In the genomic region with DNA sequence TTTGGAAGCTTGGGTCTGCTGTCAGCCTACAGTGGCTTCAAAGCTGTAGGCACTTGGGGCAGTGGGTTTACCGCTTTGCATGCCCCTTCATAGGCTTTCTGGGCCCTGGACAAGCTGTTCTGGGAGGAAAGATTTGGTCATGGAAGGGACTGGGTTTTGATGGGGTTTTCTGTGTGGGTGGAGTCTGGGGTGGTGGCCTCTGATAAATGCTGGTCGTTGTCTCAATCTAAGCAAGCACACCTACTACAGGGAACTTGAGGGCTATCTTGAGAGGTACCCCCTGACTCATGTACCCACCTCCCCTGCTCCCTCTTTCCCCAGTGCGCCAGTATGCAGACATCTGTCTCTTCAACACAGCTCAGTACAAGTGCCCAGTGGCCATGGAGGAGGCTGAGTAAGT, we compare ENCODE assay signal across 18 mouse cellular contexts. TPM values are rescaled to one million over a fixed set of nuclear protein-coding genes. Genes with fewer than 3 reads are reported as not detected.
A peak's percentile ranks its signal among the peaks of the same experiment; 100 is the strongest.
DNase-seq lines count a peak whose midpoint lies in the region; ATAC-seq and TF ChIP-seq lines count a peak whose summit lies in the region.
"Had no signal": no experiment of that assay in that cellular context is flagged by ENCODE, and none has a peak within 500 bp of the region (broad histone marks: within the 10 kb centered on the region; RNA-seq: fewer than 3 reads in every experiment).

No protein-coding gene starts in this region.

- no peak overlapping the region for H3K9ac ChIP-seq in MEL (ENCODE audit: control insufficient read depth, low read depth, low read length, poor library complexity, severe bottlenecking)
- peak overlapping the region; percentile 91 for H3K9ac ChIP-seq in liver, embryonic 15.5 days
- H3K9ac ChIP-seq: forebrain, postnatal 0 days; limb, embryonic 13.5 days; lung, embryonic 15.5 days; midbrain, embryonic 12.5 days; neural tube, embryonic 12.5 days had no signal

- peak; percentile 61 to 76; a peak in 3 of 4 replicates for TF ChIP-seq EP300 in MEL (IDR thresholded peaks at IDR 0.05; ENCODE audit: low read depth in 1 of 2, low read length in 2 of 2)

- TF ChIP-seq POLR2A in MEL (IDR thresholded peaks at IDR 0.05; ENCODE audit: control insufficient read depth in 1 of 2, insufficient read depth in 1 of 2, low read depth in 1 of 2, low read length in 2 of 2, poor library complexity in 1 of 2), result no peak

- H3K36me3 ChIP-seq in G1E (replicated peaks), result peaks cover 90% of the 10 kb centered on the region
- H3K36me3 ChIP-seq in MEL (ENCODE audit: control insufficient read depth in 1 of 2, insufficient read depth in 2 of 2, low read length in 2 of 2), result peaks cover 0 to 44% of the 10 kb centered on the region in 2 experiments; a peak in 2 of 4 replicates
- H3K36me3 ChIP-seq in erythroblast, embryonic 14.5 days (ENCODE audit: control insufficient read depth), result peaks cover 94% of the 10 kb centered on the region
- H3K36me3 ChIP-seq in liver, embryonic 15.5 days (replicated peaks), result peaks cover 63% of the 10 kb centered on the region

- H3K4me2 ChIP-seq in liver, embryonic 15.5 days, result peak overlapping the region; percentile 76
- H3K4me2 ChIP-seq: limb, embryonic 13.5 days; lung, embryonic 15.5 days; midbrain, embryonic 12.5 days; neural tube, embryonic 12.5 days had no signal

- peaks cover 82% of the 10 kb centered on the region for H3K4me1 ChIP-seq in G1E (ENCODE audit: insufficient read depth, low read depth, low read length)
- peaks cover 32 to 52% of the 10 kb centered on the region in 2 experiments for H3K4me1 ChIP-seq in MEL (ENCODE audit: control insufficient read depth in 1 of 2, insufficient read depth in 2 of 2, low read length in 2 of 2)
- H3K4me1 ChIP-seq in erythroblast, embryonic 14.5 days (ENCODE audit: control insufficient read depth), result peaks cover 69% of the 10 kb centered on the region
- peaks cover 64% of the 10 kb centered on the region for H3K4me1 ChIP-seq in liver, embryonic 15.5 days (replicated peaks)
- H3K4me1 ChIP-seq: limb, embryonic 13.5 days; neural tube, embryonic 12.5 days had no signal

- TF ChIP-seq RAD21 in MEL (IDR thresholded peaks at IDR 0.05; ENCODE audit: low read depth, low read length), result no peak

- peak; percentile 30 for DNase-seq in G1E (ENCODE audit: low spot score)
- DNase-seq in MEL (ENCODE audit: low read depth, low spot score), result peak; percentile 34
- no peak for DNase-seq in embryo, embryonic 9.5 days (ENCODE audit: extremely low spot score)
- no peak for DNase-seq in lung, postnatal 36 days
- no peak for DNase-seq in layer of hippocampus, postnatal 36 days
- DNase-seq: adrenal gland, postnatal 14 days; cerebellum, adult 2 months; cerebellum, postnatal 36 days; forebrain, postnatal 0 days; heart, adult 18-20 months; kidney, adult 11 months had no signal

- TF ChIP-seq CTCF in G1E (IDR thresholded peaks at IDR 0.05; ENCODE audit: low read depth, low read length), result no peak
- TF ChIP-seq CTCF in MEL (IDR thresholded peaks at IDR 0.05 in 2 of 3, conservative IDR thresholded peaks at IDR 0.05 in 1 of 3; ENCODE audit: control insufficient read depth in 1 of 3, insufficient read depth in 1 of 3, low read depth in 2 of 3, low read length in 3 of 3, poor library complexity in 1 of 3, severe bottlenecking in 1 of 3), result no peak

- ATAC-seq in G1E (ENCODE audit: extremely low read depth, insufficient number of reproducible peaks, low FRiP score, poor library complexity, severe bottlenecking), result no peak
- peak; percentile 55 for ATAC-seq in liver, embryonic 15.5 days (ENCODE audit: insufficient read depth)
- ATAC-seq: activated CD4-positive, CD25-positive, alpha-beta regulatory T cell, adult 4 months; forebrain, postnatal 0 days had no signal

- H3K27me3 ChIP-seq in G1E (ENCODE audit: insufficient read depth, low read length) (no peaks in the 10 kb centered on the region), MEL (ENCODE audit: control insufficient read depth in 1 of 2, insufficient read depth in 2 of 2, low read length in 2 of 2) (no peaks in the 10 kb centered on the region)
- no peaks in the 10 kb centered on the region for H3K27me3 ChIP-seq in erythroblast, embryonic 14.5 days (ENCODE audit: control insufficient read depth)
- no peaks in the 10 kb centered on the region for H3K27me3 ChIP-seq in liver, embryonic 15.5 days
- H3K27me3 ChIP-seq: limb, embryonic 13.5 days; lung, embryonic 15.5 days; neural tube, embryonic 12.5 days had no signal

- no peaks in the 10 kb centered on the region for H3K79me2 ChIP-seq in MEL (ENCODE audit: control insufficient read depth, insufficient read depth, low read length, poor library complexity)

- H3K27ac ChIP-seq in MEL (ENCODE audit: control insufficient read depth, low read depth, low read length), result peak overlapping the region; percentile 74
- peak overlapping the region; percentile 99 for H3K27ac ChIP-seq in liver, embryonic 15.5 days (replicated peaks)
- H3K27ac ChIP-seq: limb, embryonic 13.5 days; lung, embryonic 15.5 days; midbrain, embryonic 12.5 days; neural tube, embryonic 12.5 days had no signal

- WGBS in liver, embryonic 15.5 days (ENCODE audit: insufficient replicate concordance), result 22% methylated on average over 3 of the region's 3 CpGs

- H3K4me3 ChIP-seq in G1E (ENCODE audit: low read depth, low read length), result peak overlapping the region; percentile 48; the same call in 1 of the 2 replicates
- H3K4me3 ChIP-seq in MEL (ENCODE audit: control insufficient read depth in 1 of 2, insufficient read depth in 1 of 2, low read depth in 2 of 2, low read length in 2 of 2), result no peak overlapping the region
- H3K4me3 ChIP-seq in erythroblast, embryonic 14.5 days (replicated peaks), result peak overlapping the region; percentile 72
- peak overlapping the region; percentile 76 for H3K4me3 ChIP-seq in liver, embryonic 15.5 days (replicated peaks)
- H3K4me3 ChIP-seq: limb, embryonic 13.5 days; lung, embryonic 15.5 days; midbrain, embryonic 12.5 days; neural tube, embryonic 12.5 days had no signal

- H3K9me3 ChIP-seq in G1E (replicated peaks), result no peaks in the 10 kb centered on the region
- H3K9me3 ChIP-seq in MEL (replicated peaks; ENCODE audit: insufficient read depth, low read length), result no peaks in the 10 kb centered on the region
- H3K9me3 ChIP-seq in erythroblast, embryonic 14.5 days (ENCODE audit: control insufficient read depth, low read length), result no peaks in the 10 kb centered on the region
- H3K9me3 ChIP-seq in liver, embryonic 15.5 days (replicated peaks), result no peaks in the 10 kb centered on the region
- H3K9me3 ChIP-seq: limb, embryonic 13.5 days; lung, embryonic 15.5 days; midbrain, embryonic 12.5 days; neural tube, embryonic 12.5 days had no signal

TF ChIP-seq in MEL, 35 proteins besides CTCF, POLR2A, EP300 and RAD21:
- TF ChIP-seq MAFK (IDR thresholded peaks at IDR 0.05; ENCODE audit: borderline replicate concordance, low read depth, low read length), result no peak
- peak; percentile 43; the same call in 1 of the 2 replicates for TF ChIP-seq TCF12 (IDR thresholded peaks at IDR 0.05; ENCODE audit: low read depth, low read length)
- peak; percentile 35; the same call in 1 of the 2 replicates for TF ChIP-seq GATA1 (IDR thresholded peaks at IDR 0.05; ENCODE audit: low read depth, low read length)
- TF ChIP-seq RCOR1 (IDR thresholded peaks at IDR 0.05; ENCODE audit: low read depth, low read length), result peak; percentile 23; the same call in 1 of the 2 replicates
- TF ChIP-seq TAL1 (IDR thresholded peaks at IDR 0.05; ENCODE audit: low read length), result peak; percentile 32; the same call in 1 of the 2 replicates
- TF ChIP-seq SMC3 (IDR thresholded peaks at IDR 0.05; ENCODE audit: low read depth, low read length), result no peak
TF ChIP-seq in MEL: peak in this region for 4.

RNA-seq across cellular contexts. Expression of a gene that starts 34.2 kb away (rescaled TPM):
- total RNA-seq in G1E (2014; fragmentation: Nextera tagmentation) (not detected in 2 replicates), G1E (2017) (0.05 and 0.17 TPM in 2 replicates), MEL (2012; rRNA removed) (not detected in 2 replicates)
- polyA plus RNA-seq in G1E (2012) (not detected in 2 replicates), MEL (2012; ENCODE audit: insufficient read depth in 1 of 2, insufficient read length in 2 of 2, low read depth in 1 of 2, low replicate concordance in 2 of 2, missing spikeins in 1 of 2) (not detected)
- polyA plus RNA-seq in erythroblast, embryonic 14.5 days (2012), result 0.01 TPM in 2 replicates
- polyA plus RNA-seq in liver, embryonic 15.5 days (2015; fragmentation: Nextera tagmentation; extraction: Ambion mirVana), result 0.41 and 0.44 TPM in 2 replicates
- total RNA-seq in layer of hippocampus, postnatal 36 days (2021), result 1 to 10 TPM; 5.3 to 6.0 TPM

RNA-seq across cellular contexts. Expression of a gene that starts 57.4 kb away (rescaled TPM):
- total RNA-seq in G1E (2014; fragmentation: Nextera tagmentation), result 73.5 and 108 TPM in 2 replicates
- total RNA-seq in G1E (2017), result 73.8 and 84.8 TPM in 2 replicates
- 33.4 and 60.6 TPM in 2 replicates for polyA plus RNA-seq in G1E (2012)
- 44.3 and 62.7 TPM in 2 replicates for total RNA-seq in MEL (2012; rRNA removed)
- polyA plus RNA-seq in MEL (2012; ENCODE audit: insufficient read depth in 1 of 2, insufficient read length in 2 of 2, low read depth in 1 of 2, low replicate concordance in 2 of 2, missing spikeins in 1 of 2), result 10 to 100 TPM; 27.0 to 67.7 TPM
- 28.5 and 33.1 TPM in 2 replicates for polyA plus RNA-seq in erythroblast, embryonic 14.5 days (2012)
- polyA plus RNA-seq in liver, embryonic 15.5 days (2015; fragmentation: Nextera tagmentation; extraction: Ambion mirVana), result 97.2 and 101 TPM in 2 replicates
- total RNA-seq in layer of hippocampus, postnatal 36 days (2021), result 100 to 1,000 TPM; 131 to 145 TPM

Comparison
In these comparisons a context has a peak if more than half of its experiments do, and no peak if none do; other contexts are left out.
1. DNase-seq: peak in G1E (single experiment) and MEL (single experiment); none in embryo, embryonic 9.5 days (single experiment), lung, postnatal 36 days (single experiment) and layer of hippocampus, postnatal 36 days (0 of 2).
2. H3K4me3 ChIP-seq: peak in G1E (single experiment), erythroblast, embryonic 14.5 days (single experiment) and liver, embryonic 15.5 days (single experiment); none in MEL (0 of 2).